Mouse (Mus musculus) forebrain, embryonic 15.5 days (tissue): Measurements from ENCODE around the gene Orai3. TPM values are rescaled to one million over a fixed set of nuclear protein-coding genes. Genes with fewer than 3 reads are reported as not detected.
"Not testable (repeated sequence)": the region's sequence is repeated elsewhere in the genome, so short reads cannot be mapped to it uniquely, and the experiment has no call there.

Experiments used
- ATAC-seq: fragments of 200-750 bp; cut with Nextera tagmentation; replicated peaks from 2 replicates; pipeline ENCODE4 v1.8.0; 2017; ENCODE audit warnings: mild to moderate bottlenecking, moderate TSS enrichment, moderate library complexity
- H3K27ac ChIP-seq: fragments of 300-500 bp; sonication (generic); replicated peaks from 2 replicates; pipeline ENCODE4 v1.5.1; 2015; ENCODE audit warnings: mild to moderate bottlenecking, inconsistent platforms
- H3K27me3 ChIP-seq: fragments of 300-500 bp; sonication (generic); 2 replicates; pipeline ENCODE4 v1.6.1; 2015; ENCODE audit warnings: inconsistent platforms
- H3K36me3 ChIP-seq: fragments of 300-500 bp; sonication (generic); 2 replicates; pipeline ENCODE4 v1.6.1; 2015; ENCODE audit warnings: mild to moderate bottlenecking, inconsistent platforms
- H3K4me1 ChIP-seq: fragments of 300-500 bp; sonication (generic); 2 replicates; pipeline ENCODE4 v1.6.1; 2015; ENCODE audit warnings: inconsistent platforms
- H3K4me2 ChIP-seq: fragments of 300-500 bp; sonication (generic); replicated peaks from 2 replicates; pipeline ENCODE4 v1.6.1; 2015; ENCODE audit warnings: mild to moderate bottlenecking, inconsistent platforms
- H3K4me3 ChIP-seq: fragments of 300-500 bp; sonication (generic); 2 replicates; pipeline ENCODE4 v1.5.1; 2015; ENCODE audit warnings: mild to moderate bottlenecking, inconsistent platforms
- H3K9ac ChIP-seq: fragments of 300-500 bp; sonication (generic); replicated peaks from 2 replicates; pipeline ENCODE4 v1.6.1; 2015; ENCODE audit warnings: mild to moderate bottlenecking, inconsistent platforms
- H3K9me3 ChIP-seq: fragments of 300-500 bp; sonication (generic); 2 replicates; pipeline ENCODE4 v1.6.1; 2016; ENCODE audit warnings: inconsistent platforms
- WGBS: fragments of 180-500 bp; shearing (Covaris S2); methylation state at CpG from one replicate; pipeline ENCODE4 v1.1.7; 2015; ENCODE audit warnings: mixed read lengths; 5-methylcytosine and 5-hydroxymethylcytosine counted together
- polyA plus RNA-seq: library from polyadenylated mRNA; unstranded; fragments of >200 nt; fragmentation: Nextera tagmentation; extraction: Ambion mirVana; gene quantifications from 2 replicates; pipeline ENCODE4 v1.2.1, GENCODE M21; 2015

The Orai3 gene
- polyA plus RNA-seq, 1 experiment from 2014 or later: 8.7 TPM

DNA sequence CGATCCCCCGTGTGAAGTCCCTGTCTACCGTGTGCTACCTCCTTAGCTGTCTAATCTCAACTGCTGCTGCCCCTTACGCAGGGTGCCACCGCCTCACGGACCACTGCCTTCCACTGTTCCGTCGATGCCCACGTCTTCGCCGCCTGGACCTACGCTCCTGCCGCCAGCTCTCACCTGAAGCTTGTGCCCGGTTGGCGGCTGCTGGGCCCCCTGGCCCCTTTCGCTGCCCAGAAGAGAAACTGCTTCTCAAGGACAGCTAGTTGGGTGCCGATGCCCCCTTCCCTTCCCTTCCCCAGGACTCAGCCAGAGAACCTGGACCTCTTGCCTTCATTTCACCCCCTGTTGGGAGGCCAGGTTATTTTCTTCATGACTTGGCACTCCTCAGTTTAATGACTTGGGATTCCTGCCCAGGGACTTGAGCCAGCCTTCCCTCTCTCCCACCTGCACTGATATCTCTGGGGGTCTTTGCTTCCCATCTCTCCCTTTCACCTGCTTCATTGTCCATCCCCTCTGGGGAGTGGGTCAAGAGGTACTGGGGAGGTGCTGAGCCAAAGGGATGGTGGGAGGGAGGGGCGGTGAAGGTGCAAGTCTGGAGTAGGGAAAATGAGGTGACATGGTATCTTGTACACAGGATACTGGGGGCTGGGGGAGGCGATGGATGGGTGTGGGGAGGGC lies 1.8 kb upstream of the Orai3 start:
- Histone ChIP-seq H3K36me3 (peaks cover 50% of the 10 kb centered on the region), H3K4me1 (peaks cover 30% of the 10 kb centered on the region), H3K27me3 (no peaks in the 10 kb centered on the region), H3K9me3 (no peaks in the 10 kb centered on the region), H3K4me2 (no peak overlapping the region), H3K27ac (peak overlapping the region; percentile 64; the same call in 1 of the 2 replicates), H3K9ac (no peak overlapping the region), H3K4me3 (no peak overlapping the region)
- ATAC-seq: no peak
- 94% methylated on average over 19 of the region's 19 CpGs for WGBS

DNA sequence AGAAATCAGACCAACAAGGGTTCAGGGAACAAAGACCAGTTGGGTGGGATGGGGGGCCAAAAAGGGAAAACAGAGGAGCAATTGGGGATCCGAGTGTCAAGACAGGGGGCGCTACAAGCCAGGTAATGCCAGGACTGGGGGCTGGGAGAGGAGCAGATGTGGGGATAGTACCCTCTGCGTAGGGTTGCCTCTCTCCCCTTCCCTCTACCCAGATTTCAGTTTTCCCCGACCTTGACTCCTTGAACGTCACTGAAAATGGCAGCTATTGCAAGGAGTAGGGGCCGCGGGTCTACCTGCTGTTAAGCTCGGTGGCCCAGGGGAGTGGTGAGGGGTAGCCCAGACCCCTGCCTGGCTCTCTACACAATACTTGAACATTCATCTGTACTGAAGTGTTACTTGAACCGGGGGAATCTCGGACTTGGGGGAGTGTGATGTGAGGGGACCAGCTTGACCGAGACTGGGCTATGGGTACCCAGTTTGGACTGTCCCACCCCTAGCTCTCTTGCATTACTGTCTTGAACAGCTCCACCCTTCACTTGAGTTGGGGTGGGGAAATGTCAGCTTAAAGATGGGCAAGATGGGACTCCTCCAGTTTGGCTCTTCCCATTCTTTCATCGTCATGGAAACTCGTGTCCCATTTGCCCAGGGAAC lies 1.1 kb upstream of the Orai3 start:
- Histone ChIP-seq H3K36me3 (peaks cover 46% of the 10 kb centered on the region), H3K4me2 (peak overlapping the region; percentile 67; the same call in 1 of the 2 replicates), H3K9me3 (no peaks in the 10 kb centered on the region), H3K27me3 (no peaks in the 10 kb centered on the region), H3K9ac (no peak overlapping the region), H3K27ac (peak overlapping the region; percentile 64), H3K4me1 (peaks cover 30% of the 10 kb centered on the region), H3K4me3 (peak overlapping the region; percentile 45; the same call in 1 of the 2 replicates)
- 45% methylated on average over 13 of the region's 13 CpGs for WGBS
- no peak; the same call in 1 of the 2 replicates for ATAC-seq

DNA sequence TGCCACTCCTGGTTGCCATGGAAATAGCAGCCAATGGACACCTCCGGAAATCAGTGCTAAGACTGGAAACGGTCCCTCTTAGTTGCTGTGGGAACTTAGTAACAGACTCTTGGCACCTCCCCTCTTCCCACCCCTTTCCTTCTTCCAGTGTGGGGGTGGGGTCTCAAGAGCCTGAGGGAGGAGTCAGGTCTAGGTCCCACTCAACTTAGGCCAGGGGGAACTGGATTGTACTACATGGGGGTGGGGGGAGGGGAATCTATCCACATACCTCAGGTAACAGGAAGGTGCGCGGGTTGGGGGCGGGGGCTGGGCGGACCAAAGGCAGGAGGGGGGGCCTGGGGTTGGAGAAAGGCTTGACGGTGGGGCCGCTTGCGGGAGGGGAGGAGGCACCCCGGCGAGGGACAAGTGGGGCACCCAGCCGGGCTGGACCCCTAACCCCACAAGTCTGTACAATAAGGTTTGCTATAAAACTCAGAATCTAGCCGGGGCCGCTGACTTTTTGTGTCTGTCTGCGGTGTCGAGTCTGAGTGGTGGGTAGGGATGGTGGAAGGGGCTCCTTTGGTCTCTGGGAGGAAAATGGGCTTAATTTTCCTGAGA lies 520 bp upstream of the Orai3 start:
- H3K4me1 ChIP-seq: peaks cover 30% of the 10 kb centered on the region
- peak overlapping the region; percentile 52; the same call in 1 of the 2 replicates for H3K9ac ChIP-seq

GRCm38 (mm10) chr7:127770039-127770905 lies 657 bp downstream of the Orai3 start:
- H3K4me2 ChIP-seq: peak overlapping the region; percentile 67
- peak overlapping the region; percentile 45 for H3K4me3 ChIP-seq
- peak overlapping the region; percentile 52 for H3K9ac ChIP-seq
- no peaks in the 10 kb centered on the region for H3K9me3 ChIP-seq
- H3K4me1 ChIP-seq: peaks cover 30% of the 10 kb centered on the region
- ATAC-seq: peak; percentile 11
- peak overlapping the region; percentile 79 for H3K27ac ChIP-seq
- WGBS: 5% methylated on average over 27 of the region's 27 CpGs
- H3K27me3 ChIP-seq: no peaks in the 10 kb centered on the region
- peaks cover 28% of the 10 kb centered on the region for H3K36me3 ChIP-seq

More for the DNA sequence above, 520 bp upstream of the Orai3 start:
- peak overlapping the region; percentile 79 for H3K27ac ChIP-seq
- peak; percentile 91 for ATAC-seq
- peak overlapping the region; percentile 45 for H3K4me3 ChIP-seq
- H3K4me2 ChIP-seq: peak overlapping the region; percentile 67
- no peaks in the 10 kb centered on the region for H3K27me3 ChIP-seq
- 2% methylated on average over 16 of the region's 16 CpGs for WGBS
- H3K9me3 ChIP-seq: no peaks in the 10 kb centered on the region
- peaks cover 39% of the 10 kb centered on the region for H3K36me3 ChIP-seq

DNA sequence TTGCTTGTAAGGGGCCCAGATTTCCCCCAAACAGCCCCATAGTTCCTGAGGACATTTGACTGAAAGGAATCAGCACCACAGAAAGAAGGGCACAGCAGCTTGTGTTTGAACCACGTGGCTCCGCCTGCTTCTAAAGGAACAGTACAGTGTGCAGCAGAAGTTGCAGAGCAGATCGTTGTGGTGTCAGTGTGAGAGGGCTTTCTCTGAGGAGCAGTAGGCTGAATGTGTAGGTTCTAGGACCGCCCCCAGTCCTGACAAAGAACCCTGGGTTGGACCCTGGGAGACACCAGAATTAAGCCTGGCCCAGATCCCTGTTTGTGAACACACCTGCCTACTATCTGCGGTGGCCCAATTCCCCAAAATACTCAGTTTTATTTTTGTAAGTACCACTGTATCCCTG lies 1.6 kb downstream of the Orai3 start:
- Histone ChIP-seq H3K36me3 (peaks cover 18% of the 10 kb centered on the region), H3K4me2 (no peak overlapping the region), H3K27me3 (no peaks in the 10 kb centered on the region), H3K27ac (no peak overlapping the region), H3K4me3 (no peak overlapping the region), H3K9ac (no peak overlapping the region), H3K4me1 (peaks cover 33% of the 10 kb centered on the region), H3K9me3 (no peaks in the 10 kb centered on the region)
- 76% methylated on average over 5 of the region's 5 CpGs for WGBS
- no peak for ATAC-seq

- Histone ChIP-seq H3K27ac (no peak overlapping the region), H3K9me3 (no peaks in the 10 kb centered on the region), H3K4me2 (no peak overlapping the region), H3K9ac (no peak overlapping the region), H3K27me3 (no peaks in the 10 kb centered on the region), H3K4me1 (peaks cover 33% of the 10 kb centered on the region), H3K4me3 (no peak overlapping the region), H3K36me3 (peaks cover 10% of the 10 kb centered on the region)
- no peak for ATAC-seq
- WGBS: 88% methylated on average over 3 of the region's 3 CpGs
Measured at GRCm38 (mm10) chr7:127772080-127772479, 2.5 kb downstream of the Orai3 start.

DNA sequence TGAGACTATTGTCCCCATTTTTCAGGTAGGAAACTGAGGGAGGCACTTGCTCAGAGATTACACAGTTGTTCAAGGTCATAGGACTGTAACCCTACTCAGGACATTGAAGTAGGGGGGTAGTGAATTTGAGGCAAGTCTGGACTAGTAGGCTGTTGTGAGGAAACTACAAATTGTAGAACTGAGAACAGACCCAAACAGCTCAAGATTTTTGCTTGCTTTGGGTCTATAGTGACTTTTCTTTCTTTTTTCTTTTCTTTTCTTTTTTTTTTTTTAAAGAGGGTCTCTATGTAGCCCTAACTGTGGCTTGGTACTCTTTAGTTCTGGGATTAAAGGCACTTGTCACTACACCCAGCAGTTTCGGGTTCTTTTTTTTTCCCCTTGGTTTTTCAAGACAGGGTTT lies 2.9 kb downstream of the Orai3 start:
- peaks cover 5% of the 10 kb centered on the region for H3K36me3 ChIP-seq
- H3K4me2 ChIP-seq: no peak overlapping the region
- H3K9me3 ChIP-seq: no peaks in the 10 kb centered on the region
- H3K27ac ChIP-seq: no peak overlapping the region
- no peak overlapping the region for H3K4me3 ChIP-seq
- no peak overlapping the region for H3K9ac ChIP-seq
- no peaks in the 10 kb centered on the region for H3K27me3 ChIP-seq
- H3K4me1 ChIP-seq: peaks cover 33% of the 10 kb centered on the region
- ATAC-seq: no peak
- WGBS: 97% methylated on average over 1 of the region's 1 CpGs

- no peak overlapping the region for H3K9ac ChIP-seq
- WGBS: 43% methylated on average over 9 of the region's 9 CpGs
Measured at GRCm38 (mm10) chr7:127773664-127774384, 4.2 kb downstream of the Orai3 start.

GRCm38 (mm10) chr7:127775837-127776236 lies 6.2 kb downstream of the Orai3 start:
- peak overlapping the region; percentile 87 for H3K9ac ChIP-seq
- not testable (repeated sequence) for H3K27me3 ChIP-seq, ATAC-seq, H3K9me3 ChIP-seq
- H3K27ac ChIP-seq: peak overlapping the region; percentile 99
- peak overlapping the region; percentile 56 for H3K4me2 ChIP-seq
- peaks cover 21% of the 10 kb centered on the region for H3K36me3 ChIP-seq
- H3K4me1 ChIP-seq: peaks cover 19% of the 10 kb centered on the region
- WGBS: 77% methylated on average over 7 of the region's 7 CpGs
- H3K4me3 ChIP-seq: peak overlapping the region; percentile 66

More at GRCm38 (mm10) chr7:127773664-127774384, 4.2 kb downstream of the Orai3 start:
- Histone ChIP-seq H3K9me3 (no peaks in the 10 kb centered on the region), H3K4me3 (no peak overlapping the region), H3K27ac (no peak overlapping the region), H3K36me3 (peaks cover 3% of the 10 kb centered on the region; the same call in 1 of the 2 replicates), H3K4me2 (no peak overlapping the region), H3K4me1 (peaks cover 37% of the 10 kb centered on the region), H3K27me3 (no peaks in the 10 kb centered on the region)
- ATAC-seq: no peak

- Histone ChIP-seq H3K27me3 (no peaks in the 10 kb centered on the region), H3K36me3 (peaks cover 27% of the 10 kb centered on the region), H3K4me2 (peak within 1 kb of the TSS; percentile 78), H3K27ac (peak within 1 kb of the TSS; percentile 99), H3K9me3 (no peaks in the 10 kb centered on the region), H3K9ac (peak within 1 kb of the TSS; percentile 87), H3K4me1 (peaks cover 14% of the 10 kb centered on the region), H3K4me3 (peak within 1 kb of the TSS; percentile 66)
- peak; percentile 68 for ATAC-seq
- under 1% methylated on average over 23 of the region's 23 CpGs for WGBS
Measured at GRCm38 (mm10) chr7:127776426-127776825, 6.8 kb downstream of the Orai3 start, which contains the start of gene Setd1a. TSS of gene Setd1a (plus strand) at chr7:127776670.

DNA sequence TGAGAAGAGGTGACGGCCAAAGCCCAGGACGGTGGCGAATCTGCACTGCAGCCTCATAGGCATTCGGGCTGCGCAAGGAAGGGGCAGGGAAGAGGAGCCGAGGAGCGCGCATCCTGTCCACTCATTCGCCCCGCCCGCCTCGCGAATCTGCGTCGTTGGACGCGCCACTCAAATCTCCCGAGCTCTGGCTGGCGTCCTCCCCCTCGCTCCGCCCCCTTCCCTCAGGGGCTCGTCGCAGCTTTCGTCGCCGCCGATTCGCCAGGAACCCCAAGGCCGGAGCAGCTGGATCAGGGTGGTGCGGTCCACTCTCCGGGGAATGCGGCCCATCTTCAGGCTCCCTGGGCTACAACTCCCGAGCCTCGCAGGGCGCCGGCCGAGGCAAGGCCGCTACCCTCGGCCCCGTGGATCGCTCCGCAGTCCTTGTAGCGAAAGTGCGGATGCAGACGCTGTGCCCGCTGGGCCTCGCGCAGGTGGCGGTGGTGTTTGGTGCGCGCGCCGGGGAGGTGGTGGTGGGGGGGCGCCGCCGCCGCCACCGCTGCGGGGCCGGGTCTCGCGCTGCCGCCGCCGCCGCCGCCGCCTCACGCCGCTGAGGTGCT lies 7.4 kb downstream of the Orai3 start:
- Histone ChIP-seq H3K36me3 (peaks cover 33% of the 10 kb centered on the region), H3K27me3 (no peaks in the 10 kb centered on the region), H3K9me3 (no peaks in the 10 kb centered on the region), H3K4me3 (peak overlapping the region; percentile 66), H3K4me2 (peak overlapping the region; percentile 56), H3K9ac (peak overlapping the region; percentile 87), H3K4me1 (peaks cover 14% of the 10 kb centered on the region), H3K27ac (peak overlapping the region; percentile 99)
- WGBS: under 1% methylated on average over 69 of the region's 70 CpGs
- ATAC-seq: peak; percentile 92
